23 mouse cellular contexts compared by ENCODE assay signal in the genomic region with DNA sequence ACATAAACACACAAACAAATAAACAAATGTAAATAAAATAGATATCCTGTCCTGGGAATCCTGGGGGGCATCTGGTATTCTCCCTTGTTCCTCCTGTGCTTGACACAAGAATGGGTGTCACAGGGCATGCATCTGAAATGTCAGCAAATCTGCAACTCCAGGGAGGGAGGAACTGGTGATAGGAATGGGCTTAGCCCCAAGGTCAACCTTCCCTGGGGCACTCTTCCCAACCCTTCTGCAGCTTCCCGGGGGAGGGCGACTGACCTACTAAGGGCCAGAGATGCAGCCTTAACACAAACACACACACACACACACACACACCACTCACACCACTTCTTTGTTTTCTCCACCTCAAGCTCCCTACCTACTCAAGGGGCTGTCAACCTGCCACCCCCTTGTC.
DNase-seq lines count a peak whose midpoint lies in the region; TF ChIP-seq lines count a peak whose summit lies in the region.
"Had no signal": no experiment of that assay in that cellular context is flagged by ENCODE, and none has a peak within 500 bp of the region (broad histone marks: within the 10 kb centered on the region; RNA-seq: fewer than 3 reads in every experiment).

No protein-coding gene starts in this region.

- TF ChIP-seq CTCF in layer of hippocampus, adult 2 months (conservative IDR thresholded peaks at IDR 0.05), result no peak
- no peak for TF ChIP-seq CTCF in spleen, adult 2 months (IDR thresholded peaks at IDR 0.05; ENCODE audit: extremely low read depth, insufficient read depth, insufficient read length, insufficient replicate concordance)

- TF ChIP-seq POLR2A in spleen, adult 2 months (IDR thresholded peaks at IDR 0.05; ENCODE audit: low read depth, low read length), result no peak

- H3K36me3 ChIP-seq in spleen, adult 2 months (ENCODE audit: control insufficient read depth, insufficient read depth, low read length), result no peaks in the 10 kb centered on the region
- H3K36me3 ChIP-seq: embryonic facial prominence, embryonic 10.5 days; heart, embryonic 13.5 days; kidney, embryonic 15.5 days; limb, embryonic 15.5 days had no signal

- intact Hi-C loops in heart, postnatal 36 days (cut with DNase I), result no loop called here

- H3K27me3 ChIP-seq in spleen, adult 2 months (ENCODE audit: control insufficient read depth, insufficient read depth, low read length), result no peaks in the 10 kb centered on the region
- H3K27me3 ChIP-seq: heart, embryonic 13.5 days; kidney, embryonic 15.5 days; limb, embryonic 15.5 days had no signal

- H3K4me3 ChIP-seq in layer of hippocampus, adult 2 months, result no peak overlapping the region
- no peak overlapping the region for H3K4me3 ChIP-seq in spleen, adult 2 months (ENCODE audit: extremely low read depth, insufficient read depth, insufficient read length)
- H3K4me3 ChIP-seq: embryonic facial prominence, embryonic 10.5 days; heart, embryonic 13.5 days; kidney, embryonic 15.5 days; limb, embryonic 15.5 days had no signal

- peak overlapping the region; percentile 85 for H3K27ac ChIP-seq in layer of hippocampus, adult 2 months
- H3K27ac ChIP-seq in spleen, adult 2 months (ENCODE audit: insufficient read depth, low read length), result peak overlapping the region; percentile 17; the same call in 1 of the 2 replicates
- H3K27ac ChIP-seq: embryonic facial prominence, embryonic 10.5 days; limb, embryonic 15.5 days; liver, embryonic 14.5 days; stomach, postnatal 0 days had no signal

- peak; percentile 30 for DNase-seq in adrenal gland, adult 2 months
- no peak for DNase-seq in adrenal gland, postnatal 4 days (ENCODE audit: low spot score in 2 of 2)
- peak; percentile 90 for DNase-seq in heart, adult 11 months
- no peak for DNase-seq in heart, postnatal 36 days
- DNase-seq in layer of hippocampus, adult 2 months (ENCODE audit: low spot score in 2 of 2), result no peak
- DNase-seq in layer of hippocampus, adult 9-10 months (ENCODE audit: low spot score), result no peak
- no peak for DNase-seq in spleen, adult 2 months (ENCODE audit: low read depth in 1 of 2, low spot score in 2 of 2)
- DNase-seq in spleen, postnatal 14 days (ENCODE audit: low spot score in 2 of 2), result no peak
- DNase-seq: cerebellum, adult 11 months; cerebellum, adult 9-11 months; kidney, adult 11 months; kidney, postnatal 36 days; left cerebral cortex, postnatal 4 days; lung, embryonic 14.5 days; right cerebral cortex, postnatal 4 days; thymus, adult 2 months; thymus, postnatal 4 days had no signal

- 86% methylated on average over 2 of the region's 2 CpGs for WGBS in spleen, adult 2 months

- no peaks in the 10 kb centered on the region; the same call in 1 of the 2 replicates for H3K4me1 ChIP-seq in spleen, adult 2 months (ENCODE audit: control insufficient read depth, insufficient read depth, insufficient read length)

Comparison
In these comparisons a context has a peak if more than half of its experiments do, and no peak if none do; other contexts are left out.
1. DNase-seq: peak in adrenal gland, adult 2 months (single experiment) and heart, adult 11 months (single experiment); none in adrenal gland, postnatal 4 days (0 of 2), heart, postnatal 36 days (0 of 2), layer of hippocampus, adult 2 months (0 of 2), layer of hippocampus, adult 9-10 months (single experiment), spleen, adult 2 months (0 of 2) and spleen, postnatal 14 days (0 of 2).